Mouse (Mus musculus) forebrain, embryonic 10.5 days (tissue): ENCODE measurements around the gene Dnah9. TPM values are rescaled to one million over a fixed set of nuclear protein-coding genes. Genes with fewer than 3 reads are reported as not detected.

Source experiments
- DNase-seq: peaks from one replicate; pipeline ENCODE4 v3.0.0-alpha.2; 2017; ENCODE audit warnings: low spot score; ENCODE audit errors: extremely low spot score
- H3K27ac ChIP-seq: fragments of 300-500 bp; sonication (generic); 2 replicates; pipeline ENCODE4 v1.5.1; 2016; ENCODE audit warnings: mild to moderate bottlenecking
- H3K27me3 ChIP-seq: fragments of 300-500 bp; sonication (generic); 2 replicates; pipeline ENCODE4 v1.6.1; 2016; ENCODE audit warnings: mild to moderate bottlenecking; ENCODE audit not compliant: poor library complexity, severe bottlenecking
- H3K36me3 ChIP-seq: fragments of 300-500 bp; sonication (generic); replicated peaks from 2 replicates; pipeline ENCODE4 v1.6.1; 2016; ENCODE audit warnings: mild to moderate bottlenecking, moderate library complexity
- H3K4me1 ChIP-seq: fragments of 300-500 bp; sonication (generic); 2 replicates; pipeline ENCODE4 v1.6.1; 2016
- H3K4me3 ChIP-seq: fragments of 300-500 bp; sonication (generic); 2 replicates; pipeline ENCODE4 v1.5.1; 2016; ENCODE audit warnings: mild to moderate bottlenecking, moderate library complexity
- H3K9me3 ChIP-seq: fragments of 300-500 bp; sonication (generic); 2 replicates; pipeline ENCODE4 v1.6.1; 2016; ENCODE audit warnings: mild to moderate bottlenecking, moderate library complexity
- WGBS: fragments of 180-500 bp; shearing (Covaris S2); methylation state at CpG from one replicate; pipeline ENCODE4 v1.1.7; 2016; 5-methylcytosine and 5-hydroxymethylcytosine counted together
- polyA plus RNA-seq: library from polyadenylated mRNA; unstranded; fragments of >200 nt; fragmentation: Nextera tagmentation; extraction: Ambion mirVana; gene quantifications from 2 replicates; pipeline ENCODE4 v1.2.1, GENCODE M21; 2016

Dnah9 gene
- polyA plus RNA-seq, 1 experiment from 2014 or later, result 0.15 TPM

- Histone ChIP-seq H3K4me1 (no peaks in the 10 kb centered on the region), H3K27ac (no peak overlapping the region), H3K27me3 (no peaks in the 10 kb centered on the region), H3K4me3 (no peak overlapping the region), H3K9me3 (no peaks in the 10 kb centered on the region), H3K36me3 (no peaks in the 10 kb centered on the region)
- WGBS, result 81% methylated on average over 3 of the region's 3 CpGs
- no peak for DNase-seq
Observed at GRCm38 (mm10) chr11:66058956-66059355, 109.4 kb downstream of the Dnah9 start.

GRCm38 (mm10) chr11:66051294-66051693, 117.1 kb downstream of the Dnah9 start:
- no peak for DNase-seq
- H3K27me3 ChIP-seq, result no peaks in the 10 kb centered on the region
- H3K4me1 ChIP-seq, result no peaks in the 10 kb centered on the region
- H3K27ac ChIP-seq, result no peak overlapping the region
- H3K9me3 ChIP-seq, result no peaks in the 10 kb centered on the region
- H3K36me3 ChIP-seq, result no peaks in the 10 kb centered on the region
- WGBS, result 80% methylated on average over 3 of the region's 3 CpGs
- H3K4me3 ChIP-seq, result no peak overlapping the region

GRCm38 (mm10) chr11:66049146-66049545, 119.2 kb downstream of the Dnah9 start:
- Histone ChIP-seq H3K9me3 (no peaks in the 10 kb centered on the region), H3K4me3 (no peak overlapping the region)
- WGBS, result 83% methylated on average over 4 of the region's 4 CpGs

GRCm38 (mm10) chr11:66046594-66047193, 121.7 kb downstream of the Dnah9 start:
- Histone ChIP-seq H3K4me3 (no peak overlapping the region), H3K27ac (no peak overlapping the region), H3K27me3 (no peaks in the 10 kb centered on the region), H3K4me1 (peaks cover 6% of the 10 kb centered on the region), H3K9me3 (no peaks in the 10 kb centered on the region), H3K36me3 (no peaks in the 10 kb centered on the region)
- 83% methylated on average over 4 of the region's 4 CpGs for WGBS
- no peak for DNase-seq

More at GRCm38 (mm10) chr11:66049146-66049545, 119.2 kb downstream of the Dnah9 start:
- Histone ChIP-seq H3K4me1 (no peaks in the 10 kb centered on the region), H3K27ac (no peak overlapping the region), H3K27me3 (no peaks in the 10 kb centered on the region), H3K36me3 (no peaks in the 10 kb centered on the region)
- no peak for DNase-seq

GRCm38 (mm10) chr11:66043635-66044034, 124.7 kb downstream of the Dnah9 start:
- 62% methylated on average over 6 of the region's 6 CpGs for WGBS

GRCm38 (mm10) chr11:66042531-66042930, 125.8 kb downstream of the Dnah9 start:
- no peaks in the 10 kb centered on the region for H3K27me3 ChIP-seq
- H3K4me1 ChIP-seq, result peaks cover 6% of the 10 kb centered on the region
- WGBS, result 83% methylated on average over 2 of the region's 2 CpGs
- DNase-seq, result no peak
- no peaks in the 10 kb centered on the region for H3K36me3 ChIP-seq
- no peak overlapping the region for H3K27ac ChIP-seq
- H3K4me3 ChIP-seq, result no peak overlapping the region
- H3K9me3 ChIP-seq, result no peaks in the 10 kb centered on the region

More at GRCm38 (mm10) chr11:66043635-66044034, 124.7 kb downstream of the Dnah9 start:
- H3K27me3 ChIP-seq, result no peaks in the 10 kb centered on the region
- no peaks in the 10 kb centered on the region for H3K9me3 ChIP-seq
- H3K36me3 ChIP-seq, result no peaks in the 10 kb centered on the region
- no peak overlapping the region for H3K27ac ChIP-seq
- no peak for DNase-seq
- H3K4me3 ChIP-seq, result no peak overlapping the region
- H3K4me1 ChIP-seq, result peaks cover 6% of the 10 kb centered on the region

GRCm38 (mm10) chr11:66025728-66026127, 142.6 kb downstream of the Dnah9 start:
- no peak overlapping the region for H3K4me3 ChIP-seq
- no peaks in the 10 kb centered on the region for H3K9me3 ChIP-seq
- no peak overlapping the region for H3K27ac ChIP-seq
- 81% methylated on average over 1 of the region's 1 CpGs for WGBS
- peaks cover 19% of the 10 kb centered on the region for H3K4me1 ChIP-seq
- DNase-seq, result no peak
- no peaks in the 10 kb centered on the region for H3K27me3 ChIP-seq
- H3K36me3 ChIP-seq, result no peaks in the 10 kb centered on the region

- Histone ChIP-seq H3K4me1 (no peaks in the 10 kb centered on the region), H3K27me3 (no peaks in the 10 kb centered on the region), H3K27ac (no peak overlapping the region), H3K4me3 (no peak overlapping the region), H3K36me3 (no peaks in the 10 kb centered on the region), H3K9me3 (no peaks in the 10 kb centered on the region)
- WGBS, result 61% methylated on average over 3 of the region's 3 CpGs
- DNase-seq, result no peak
Observed at GRCm38 (mm10) chr11:65975871-65976270, 192.5 kb downstream of the Dnah9 start.

GRCm38 (mm10) chr11:65930796-65931195, 237.6 kb downstream of the Dnah9 start:
- Histone ChIP-seq H3K4me1 (no peaks in the 10 kb centered on the region), H3K4me3 (no peak overlapping the region), H3K36me3 (no peaks in the 10 kb centered on the region), H3K27ac (no peak overlapping the region), H3K9me3 (no peaks in the 10 kb centered on the region), H3K27me3 (no peaks in the 10 kb centered on the region)
- no peak for DNase-seq
- WGBS, result 84% methylated on average over 2 of the region's 2 CpGs

- no peaks in the 10 kb centered on the region for H3K36me3 ChIP-seq
- WGBS, result 84% methylated on average over 4 of the region's 4 CpGs
- no peaks in the 10 kb centered on the region for H3K9me3 ChIP-seq
- H3K4me1 ChIP-seq, result no peaks in the 10 kb centered on the region
- H3K4me3 ChIP-seq, result no peak overlapping the region
- no peaks in the 10 kb centered on the region for H3K27me3 ChIP-seq
- H3K27ac ChIP-seq, result no peak overlapping the region
- DNase-seq, result no peak
Observed at GRCm38 (mm10) chr11:65930359-65930758, 238.0 kb downstream of the Dnah9 start.

GRCm38 (mm10) chr11:65927962-65928361, 240.4 kb downstream of the Dnah9 start:
- Histone ChIP-seq H3K9me3 (no peaks in the 10 kb centered on the region), H3K4me3 (no peak overlapping the region), H3K27ac (no peak overlapping the region), H3K4me1 (no peaks in the 10 kb centered on the region), H3K27me3 (no peaks in the 10 kb centered on the region), H3K36me3 (no peaks in the 10 kb centered on the region)
- WGBS, result 65% methylated on average over 1 of the region's 1 CpGs
- DNase-seq, result no peak

GRCm38 (mm10) chr11:65918480-65919236, 249.7 kb downstream of the Dnah9 start:
- Histone ChIP-seq H3K27ac (no peak overlapping the region), H3K36me3 (no peaks in the 10 kb centered on the region), H3K4me3 (no peak overlapping the region), H3K27me3 (no peaks in the 10 kb centered on the region), H3K9me3 (no peaks in the 10 kb centered on the region), H3K4me1 (no peaks in the 10 kb centered on the region)
- DNase-seq, result no peak
- 76% methylated on average over 10 of the region's 10 CpGs for WGBS

GRCm38 (mm10) chr11:65909195-65909594, 259.2 kb downstream of the Dnah9 start:
- no peaks in the 10 kb centered on the region for H3K4me1 ChIP-seq
- 87% methylated on average over 4 of the region's 4 CpGs for WGBS
- DNase-seq, result no peak

More at GRCm38 (mm10) chr11:65909195-65909594, 259.2 kb downstream of the Dnah9 start:
- Histone ChIP-seq H3K4me3 (no peak overlapping the region), H3K27me3 (no peaks in the 10 kb centered on the region), H3K36me3 (no peaks in the 10 kb centered on the region), H3K27ac (no peak overlapping the region), H3K9me3 (no peaks in the 10 kb centered on the region)
